Mouse (Mus musculus) small intestine, adult 2 months (tissue): ENCODE results near the gene Trub1.

Source experiments
- CTCF ChIP-seq: fragments of 200-500 bp; IDR thresholded peaks from 2 replicates; pipeline ENCODE4 v1.5.1; 2012; ENCODE audit warnings: low read depth, mild to moderate bottlenecking, control low read depth, inconsistent platforms, low read length, moderate library complexity, mixed read lengths; ENCODE audit not compliant: insufficient replicate concordance, insufficient read length; ENCODE audit errors: extremely low read depth
- POLR2A ChIP-seq: fragments of 200-500 bp; IDR thresholded peaks from 2 replicates; pipeline ENCODE4 v1.6.1; 2012; ENCODE audit warnings: low read depth, mild to moderate bottlenecking, control low read depth, inconsistent platforms, low read length, moderate library complexity

- no peak for TF ChIP-seq CTCF
- TF ChIP-seq POLR2A = no peak
Observed at GRCm38 (mm10) chr19:57494020-57494419, 41.3 kb downstream of the Trub1 start.
